ENCODE assay signal across 12 mouse cellular contexts in the genomic region with DNA sequence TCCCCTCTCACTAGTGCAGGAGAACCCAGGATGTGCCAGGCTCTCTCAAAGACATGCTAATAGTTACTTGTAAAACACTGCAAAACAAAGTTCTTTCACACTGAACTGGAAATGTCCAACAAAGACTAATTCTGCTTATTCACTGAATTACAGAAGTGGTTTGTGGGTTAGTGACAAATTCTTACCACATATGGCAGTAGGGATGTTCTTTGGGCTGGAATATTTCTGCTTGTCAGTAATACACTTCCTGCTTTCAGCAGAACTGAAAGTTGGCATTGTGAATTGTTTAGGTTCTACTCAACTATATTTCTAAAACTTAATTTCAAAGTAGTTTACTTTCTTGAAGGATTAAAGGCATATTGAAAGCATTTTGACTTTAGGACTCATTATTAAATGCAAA. TPM values are rescaled to one million over a fixed set of nuclear protein-coding genes. Genes with fewer than 3 reads are reported as not detected.
A peak's percentile ranks its signal among the peaks of the same experiment; 100 is the strongest.
DNase-seq lines count a peak whose midpoint lies in the region; ATAC-seq and TF ChIP-seq lines count a peak whose summit lies in the region.
"Had no signal": no experiment of that assay in that cellular context is flagged by ENCODE, and none has a peak within 500 bp of the region (broad histone marks: within the 10 kb centered on the region; RNA-seq: fewer than 3 reads in every experiment).

No protein-coding gene starts in this region.

- ATAC-seq in midbrain, embryonic 15.5 days (replicated peaks) = no peak
- no peak for ATAC-seq in midbrain, embryonic 11.5 days (ENCODE audit: low FRiP score)
- ATAC-seq in inflammation-experienced regulatory T-cells, adult 6 months = peak; percentile 25
- ATAC-seq in stomach, postnatal 0 days (ENCODE audit: low FRiP score, low TSS enrichment) = no peak
- ATAC-seq: forebrain, embryonic 13.5 days had no signal

- H3K36me3 ChIP-seq in midbrain, embryonic 15.5 days (replicated peaks) = peaks cover 5% of the 10 kb centered on the region; the same call in 1 of the 2 replicates
- H3K36me3 ChIP-seq in midbrain, embryonic 11.5 days (ENCODE audit: control insufficient read depth, insufficient read depth, low read length) = no peaks in the 10 kb centered on the region; the same call in 1 of the 2 replicates
- no peaks in the 10 kb centered on the region for H3K36me3 ChIP-seq in stomach, postnatal 0 days (ENCODE audit: control insufficient read depth, insufficient read depth, low read length)

- TF ChIP-seq EP300 in stomach, postnatal 0 days (optimal IDR thresholded peaks at IDR 0.05) = no peak

- H3K4me3 ChIP-seq in gastrocnemius, adult 2 months = no peak overlapping the region
- no peak overlapping the region for H3K4me3 ChIP-seq in midbrain, embryonic 15.5 days
- no peak overlapping the region for H3K4me3 ChIP-seq in midbrain, embryonic 11.5 days (ENCODE audit: low read depth, low read length)
- no peak overlapping the region for H3K4me3 ChIP-seq in stomach, postnatal 0 days (ENCODE audit: low read depth, low read length)
- H3K4me3 ChIP-seq: forebrain, embryonic 13.5 days; lung, embryonic 15.5 days had no signal

- no peak overlapping the region for H3K9ac ChIP-seq in midbrain, embryonic 15.5 days
- H3K9ac ChIP-seq in midbrain, embryonic 11.5 days (ENCODE audit: low read length) = no peak overlapping the region
- no peak overlapping the region for H3K9ac ChIP-seq in stomach, postnatal 0 days (ENCODE audit: low read length)
- H3K9ac ChIP-seq: forebrain, embryonic 13.5 days; lung, embryonic 15.5 days had no signal

- no peaks in the 10 kb centered on the region for H3K27me3 ChIP-seq in midbrain, embryonic 15.5 days (replicated peaks)
- H3K27me3 ChIP-seq in midbrain, embryonic 11.5 days (ENCODE audit: control insufficient read depth, insufficient read depth, low read length) = no peaks in the 10 kb centered on the region
- H3K27me3 ChIP-seq in stomach, postnatal 0 days (ENCODE audit: control insufficient read depth, insufficient read depth, low read length) = no peaks in the 10 kb centered on the region
- H3K27me3 ChIP-seq: forebrain, embryonic 13.5 days; lung, embryonic 15.5 days had no signal

- no peaks in the 10 kb centered on the region for H3K9me3 ChIP-seq in midbrain, embryonic 15.5 days
- H3K9me3 ChIP-seq in midbrain, embryonic 11.5 days (ENCODE audit: control insufficient read depth, low read length) = no peaks in the 10 kb centered on the region
- no peaks in the 10 kb centered on the region for H3K9me3 ChIP-seq in stomach, postnatal 0 days (ENCODE audit: control insufficient read depth, low read length)
- H3K9me3 ChIP-seq: forebrain, embryonic 13.5 days; lung, embryonic 15.5 days had no signal

- H3K27ac ChIP-seq in gastrocnemius, adult 2 months = peak overlapping the region; percentile 32
- H3K27ac ChIP-seq in midbrain, embryonic 15.5 days = 0 out of 2 replicates have a peak overlapping the region, but pooled peaks have one; percentile 25
- H3K27ac ChIP-seq in midbrain, embryonic 11.5 days (ENCODE audit: low read depth, low read length) = no peak overlapping the region
- H3K27ac ChIP-seq in stomach, postnatal 0 days (replicated peaks) = no peak overlapping the region
- H3K27ac ChIP-seq: forebrain, embryonic 13.5 days; lung, embryonic 15.5 days had no signal

- no peak overlapping the region for H3K4me2 ChIP-seq in midbrain, embryonic 15.5 days
- H3K4me2 ChIP-seq in midbrain, embryonic 11.5 days = no peak overlapping the region
- no peak overlapping the region for H3K4me2 ChIP-seq in stomach, postnatal 0 days (replicated peaks; ENCODE audit: low read depth)
- H3K4me2 ChIP-seq: forebrain, embryonic 13.5 days; lung, embryonic 15.5 days had no signal

- no peak for TF ChIP-seq CTCF in gastrocnemius, adult 2 months (IDR thresholded peaks at IDR 0.05)
- TF ChIP-seq CTCF in stomach, postnatal 0 days (IDR thresholded peaks at IDR 0.05; ENCODE audit: low read depth) = peak; percentile 14; the same call in 1 of the 2 replicates

- intact Hi-C loops in gastrocnemius, adult 2 months (cut with DNase I) = no loop called here

- no peak for DNase-seq in gastrocnemius, adult 2 months
- DNase-seq in gastrocnemius, adult 18-20 months (ENCODE audit: low spot score) = no peak
- DNase-seq in midbrain, embryonic 11.5 days (ENCODE audit: low spot score, missing footprints) = no peak
- no peak for DNase-seq in stomach, postnatal 0 days (ENCODE audit: low spot score)
- DNase-seq in embryo, embryonic 11 days = no peak
- DNase-seq in embryo, embryonic 9.5 days (ENCODE audit: extremely low spot score) = no peak
- DNase-seq: adrenal gland, postnatal 14 days; heart, postnatal 10 days had no signal

- peaks cover 15% of the 10 kb centered on the region for H3K4me1 ChIP-seq in midbrain, embryonic 15.5 days
- no peaks in the 10 kb centered on the region for H3K4me1 ChIP-seq in midbrain, embryonic 11.5 days (ENCODE audit: control insufficient read depth, insufficient read depth, low read length)
- H3K4me1 ChIP-seq in stomach, postnatal 0 days (replicated peaks; ENCODE audit: control insufficient read depth, insufficient read depth) = no peaks in the 10 kb centered on the region
- H3K4me1 ChIP-seq: lung, embryonic 15.5 days had no signal

RNA-seq across cellular contexts. Expression of a gene that starts 25.5 kb away (rescaled TPM):
- 10 to 100 TPM; 10.9 to 17.0 TPM for total RNA-seq in gastrocnemius, adult 2 months (2021)
- 10 to 100 TPM; 13.1 to 19.5 TPM for total RNA-seq in gastrocnemius, adult 18-20 months (2021)
- polyA plus RNA-seq in midbrain, embryonic 15.5 days (2015; fragmentation: Nextera tagmentation; extraction: Ambion mirVana) = 22.8 and 25.7 TPM in 2 replicates
- 28.0 and 29.6 TPM in 2 replicates for polyA plus RNA-seq in midbrain, embryonic 11.5 days (2014; fragmentation: Nextera tagmentation; extraction: Ambion mirVana)
- 10 to 100 TPM in 2 of 3 experiments, 1 to 10 TPM in 1; 7.4 to 18.3 (median 12.8) TPM for polyA plus RNA-seq in inflammation-experienced regulatory T-cells, adult 6 months (2017; shearing (Covaris generic))
- polyA plus RNA-seq in stomach, postnatal 0 days (2015; fragmentation: Nextera tagmentation; extraction: Ambion mirVana) = 8.7 and 8.8 TPM in 2 replicates

Comparison
In these comparisons a context has a peak if more than half of its experiments do, and no peak if none do; other contexts are left out.
1. H3K27ac ChIP-seq: peak in gastrocnemius, adult 2 months (single experiment) and midbrain, embryonic 15.5 days (single experiment); none in midbrain, embryonic 11.5 days (single experiment) and stomach, postnatal 0 days (single experiment).